Mouse (Mus musculus) retina, embryonic 14.5 days (tissue): ENCODE data around the gene Olfr374.
"Not testable (repeated sequence)": the region's sequence is repeated elsewhere in the genome, so short reads cannot be mapped to it uniquely, and the experiment has no call there.

ENCODE experiments used
- DNase-seq: peaks from one replicate; pipeline ENCODE4 v3.0.0-alpha.2; 2015; ENCODE audit warnings: low spot score

Olfr374 gene

DNA sequence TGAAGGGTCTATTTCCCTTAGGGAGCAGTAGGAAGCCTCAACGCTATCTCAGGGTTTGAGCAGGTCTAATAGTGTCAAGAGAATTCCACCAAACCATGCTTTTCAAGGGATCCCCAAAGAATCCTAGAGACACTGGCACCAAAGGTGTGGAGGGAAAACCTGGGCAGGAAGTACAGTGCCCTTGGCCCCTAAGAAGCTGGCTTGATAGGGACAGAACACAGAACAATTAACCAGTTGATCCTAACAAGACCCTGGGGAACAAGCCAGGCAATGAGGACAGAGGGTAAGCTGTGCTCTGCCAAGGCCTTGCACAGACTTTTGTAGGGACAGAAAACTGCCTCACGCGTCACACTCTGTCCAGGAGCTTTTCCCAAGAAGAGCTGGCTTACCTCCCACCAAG, at the start of gene Olfr374:
Olfr374 (plus strand) TSS at position 301 of the 400 bp plus-strand sequence.
- DNase-seq, result no peak

DNA sequence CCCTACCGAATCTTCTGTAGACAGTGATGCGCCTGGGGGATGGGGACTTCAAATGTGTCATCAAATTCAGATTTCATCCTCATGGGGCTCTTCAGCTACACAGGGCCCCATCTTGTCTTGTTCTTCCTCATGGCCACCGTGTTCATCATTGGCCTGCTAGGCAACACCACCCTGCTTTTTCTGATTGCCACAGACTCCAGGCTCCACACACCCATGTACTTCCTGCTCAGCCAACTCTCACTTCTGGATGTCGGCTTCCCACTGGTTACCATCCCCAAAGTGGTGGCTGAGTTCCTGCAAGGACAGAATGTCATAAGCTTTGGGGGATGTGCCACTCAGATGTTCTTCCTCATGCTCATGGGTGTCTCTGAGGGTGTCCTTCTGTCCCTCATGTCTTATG, 49.2 kb upstream of the Olfr374 start:
- DNase-seq, result not testable (repeated sequence)

GRCm38 (mm10) chr8:72066819-72067399, 39.9 kb upstream of the Olfr374 start:
- DNase-seq, result not testable (repeated sequence)

GRCm38 (mm10) chr8:72082877-72083276, 24.0 kb upstream of the Olfr374 start, which contains the start of gene Olfr373:
TSS of gene Olfr373 (plus strand) at chr8:72083177.
- not testable (repeated sequence) for DNase-seq

DNA sequence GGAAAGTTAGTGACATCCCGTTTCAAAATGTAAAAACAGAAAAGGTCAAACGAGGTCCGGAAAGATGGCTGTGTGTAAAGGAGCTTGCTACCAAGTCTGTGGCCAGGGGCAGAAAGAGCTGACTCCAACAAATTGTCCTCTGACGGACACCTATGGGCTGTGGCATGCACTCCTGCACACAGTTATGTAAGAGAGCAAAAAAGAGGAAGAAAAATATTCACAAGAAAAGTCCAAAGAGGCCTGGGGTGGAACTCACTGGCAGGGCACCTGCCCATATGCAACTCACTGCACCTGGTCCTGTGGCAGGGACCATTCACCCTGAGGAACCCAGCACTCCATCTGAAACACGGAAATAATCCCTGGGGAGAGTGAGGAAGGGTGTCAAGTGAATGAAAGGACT, 22.1 kb upstream of the Olfr374 start:
- no peak for DNase-seq

- DNase-seq, result not testable (repeated sequence)
Observed at GRCm38 (mm10) chr8:72087611-72088010, 19.2 kb upstream of the Olfr374 start.

GRCm38 (mm10) chr8:72096721-72097120, 10.1 kb upstream of the Olfr374 start:
- DNase-seq, result not testable (repeated sequence)

DNA sequence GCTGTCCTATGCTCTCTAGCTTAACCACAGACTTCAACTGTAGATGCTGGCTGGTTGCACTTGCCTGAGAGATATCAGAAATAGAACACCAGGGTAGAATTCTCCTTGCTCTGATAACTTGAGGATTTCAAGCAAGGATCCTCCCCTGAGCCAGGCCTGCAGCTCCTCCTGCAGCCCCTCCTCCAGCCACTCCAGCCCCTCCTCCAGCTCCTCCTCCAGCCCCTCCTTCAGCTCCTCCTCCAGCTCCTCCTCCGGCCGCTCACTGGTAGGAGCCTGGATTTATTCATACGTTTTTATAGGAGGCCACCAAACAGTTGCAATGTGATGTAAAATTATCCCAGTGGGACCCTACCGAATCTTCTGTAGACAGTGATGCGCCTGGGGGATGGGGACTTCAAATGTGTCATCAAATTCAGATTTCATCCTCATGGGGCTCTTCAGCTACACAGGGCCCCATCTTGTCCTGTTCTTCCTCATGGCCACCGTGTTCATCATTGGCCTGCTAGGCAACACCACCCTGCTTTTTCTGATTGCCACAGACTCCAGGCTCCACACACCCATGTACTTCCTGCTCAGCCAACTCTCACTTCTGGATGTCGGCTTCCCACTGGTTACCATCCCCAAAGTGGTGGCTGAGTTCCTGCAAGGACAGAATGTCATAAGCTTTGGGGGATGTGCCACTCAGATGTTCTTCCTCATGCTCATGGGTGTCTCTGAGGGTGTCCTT, 7.3 kb upstream of the Olfr374 start:
- not testable (repeated sequence) for DNase-seq

DNA sequence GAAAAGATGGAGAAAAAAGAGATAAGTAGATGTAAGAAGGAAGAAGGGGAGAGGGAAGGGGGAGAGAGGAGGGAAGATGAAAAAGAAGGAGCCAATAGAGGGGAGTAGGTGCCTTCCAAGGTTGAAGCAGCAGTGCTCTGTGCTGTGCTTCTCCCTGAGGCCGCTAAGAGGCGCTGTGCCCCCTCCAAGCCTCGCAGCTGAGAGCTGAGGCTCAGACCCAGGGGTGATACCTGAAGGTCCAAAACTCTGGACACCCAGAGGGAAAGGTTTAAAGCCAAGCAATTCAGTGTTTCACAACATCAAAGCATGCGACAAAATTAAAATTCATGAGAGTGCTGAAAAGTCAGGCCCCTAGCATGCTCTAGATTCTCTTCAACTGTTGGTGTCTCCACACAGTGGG, 1.7 kb upstream of the Olfr374 start:
- DNase-seq, result no peak

- DNase-seq, result no peak
Observed at GRCm38 (mm10) chr8:72110876-72111275, 4.0 kb downstream of the Olfr374 start.

- no peak for DNase-seq
Observed at GRCm38 (mm10) chr8:72112486-72112885, 5.6 kb downstream of the Olfr374 start.

DNA sequence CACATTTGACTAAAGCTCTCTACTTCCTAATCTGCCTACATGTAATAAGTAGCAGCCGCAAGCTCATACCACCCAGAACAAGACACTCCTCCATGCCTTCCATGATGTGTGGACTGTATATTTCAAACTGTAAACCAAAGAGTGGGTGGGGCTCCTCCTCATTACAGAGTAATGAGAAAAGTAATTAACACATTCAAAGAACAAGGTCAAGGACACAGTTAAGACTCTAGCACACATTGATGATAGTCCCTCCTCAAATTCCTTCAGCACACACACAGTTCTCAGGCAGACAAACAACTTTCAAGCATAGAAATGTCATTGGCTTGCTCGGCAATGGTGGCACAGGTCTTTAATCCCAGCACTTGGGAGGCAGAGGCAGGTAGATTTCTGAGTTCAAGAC, 8.4 kb downstream of the Olfr374 start:
- no peak for DNase-seq

DNA sequence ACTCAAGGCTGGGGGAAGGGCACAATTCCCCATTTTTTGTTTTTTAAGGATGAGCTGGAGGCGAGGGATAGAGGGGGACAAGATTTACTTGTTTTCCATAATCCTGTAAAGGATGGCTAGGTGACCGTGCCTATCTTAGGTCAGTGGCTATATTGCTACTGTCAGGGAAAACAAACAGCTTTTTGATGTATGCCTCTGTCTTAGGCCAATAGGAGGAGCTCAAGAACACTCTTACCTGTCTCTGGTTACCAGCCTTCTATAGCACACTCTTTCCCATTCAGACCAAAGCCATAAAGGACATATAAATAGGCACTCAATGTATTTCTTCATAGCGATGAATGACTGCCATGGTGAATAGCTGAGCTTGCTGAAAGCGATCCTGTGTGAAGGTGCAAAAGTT, 11.8 kb downstream of the Olfr374 start:
- no peak for DNase-seq

- not testable (repeated sequence) for DNase-seq
Observed at GRCm38 (mm10) chr8:72121486-72121885, 14.6 kb downstream of the Olfr374 start.

DNA sequence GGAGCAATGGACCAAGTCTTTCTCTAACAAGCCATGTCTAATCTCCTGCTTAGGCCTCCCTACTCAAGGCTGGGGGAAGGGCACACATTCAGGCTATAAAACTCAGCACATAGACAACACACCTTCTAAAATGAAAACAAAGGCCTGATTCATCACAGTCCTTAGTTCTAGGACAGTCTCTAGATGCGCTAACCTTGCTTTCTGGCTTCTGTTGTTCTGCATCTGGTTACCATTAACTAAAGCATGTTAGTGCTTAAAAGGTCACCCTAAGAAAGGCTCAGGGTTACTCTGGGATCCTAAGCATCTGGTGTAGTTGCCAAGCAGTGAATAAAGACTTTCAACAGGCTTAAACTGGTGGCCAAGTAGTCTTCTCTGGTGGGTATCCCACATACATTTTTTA, 15.2 kb downstream of the Olfr374 start:
- DNase-seq, result no peak

DNA sequence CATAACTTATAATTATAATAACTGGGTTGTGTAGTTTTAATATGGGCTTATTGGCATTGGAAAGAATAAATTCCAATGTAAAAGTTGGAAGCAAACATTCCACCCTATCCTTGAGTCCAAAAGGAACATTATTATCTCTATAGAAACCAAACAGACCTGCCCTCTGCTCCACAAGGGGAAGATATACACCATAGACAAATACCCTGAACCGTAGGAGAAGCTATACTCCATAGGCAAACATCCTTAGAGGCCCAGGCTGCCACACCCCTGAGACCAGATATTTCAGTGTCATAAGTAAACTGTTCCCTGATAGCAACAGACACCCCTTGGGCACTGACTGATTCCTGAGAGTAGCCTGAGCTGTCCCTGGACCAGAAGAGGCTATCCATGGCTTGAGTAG, 21.0 kb downstream of the Olfr374 start:
- DNase-seq, result no peak

DNA sequence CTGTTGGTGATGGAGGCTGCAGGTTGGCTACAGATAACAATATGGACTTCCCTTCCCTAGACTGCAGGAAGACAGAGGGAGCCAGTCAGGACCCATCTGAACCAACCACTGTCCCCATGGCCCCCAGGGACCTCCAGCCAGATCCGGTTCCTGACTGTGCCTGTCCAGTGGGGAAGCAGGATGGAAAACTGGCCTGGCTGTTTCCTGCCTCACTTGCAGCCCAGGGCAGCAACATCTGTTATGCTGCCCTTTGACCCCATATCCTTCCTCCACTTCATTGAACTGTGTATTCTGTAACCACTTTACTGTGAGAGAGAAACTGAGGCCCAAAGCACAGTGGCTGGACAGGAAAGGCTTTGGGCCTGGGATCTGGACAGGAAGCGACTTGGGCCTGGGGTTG, 24.4 kb downstream of the Olfr374 start:
- DNase-seq, result no peak

DNA sequence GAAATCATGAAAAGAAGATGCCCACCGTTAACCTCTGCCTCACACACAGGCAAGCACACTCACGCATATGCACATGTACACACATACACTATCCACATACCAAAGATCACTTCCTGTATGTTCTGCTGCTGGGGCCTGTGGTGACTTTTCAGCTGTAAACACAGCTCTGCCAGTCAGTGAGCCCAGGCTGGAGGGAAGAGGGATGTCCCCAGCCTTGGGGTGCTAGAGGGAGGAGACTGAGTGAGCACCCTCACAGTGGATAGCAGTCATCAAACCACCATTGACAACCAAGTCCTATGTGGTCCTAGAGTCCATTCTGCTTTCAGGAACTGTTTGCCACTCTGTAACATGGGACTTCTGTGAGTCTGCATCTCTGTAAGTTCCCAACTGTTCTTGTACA, 25.1 kb downstream of the Olfr374 start:
- DNase-seq, result no peak

- no peak for DNase-seq
Observed at GRCm38 (mm10) chr8:72132417-72132816, 25.6 kb downstream of the Olfr374 start.

DNA sequence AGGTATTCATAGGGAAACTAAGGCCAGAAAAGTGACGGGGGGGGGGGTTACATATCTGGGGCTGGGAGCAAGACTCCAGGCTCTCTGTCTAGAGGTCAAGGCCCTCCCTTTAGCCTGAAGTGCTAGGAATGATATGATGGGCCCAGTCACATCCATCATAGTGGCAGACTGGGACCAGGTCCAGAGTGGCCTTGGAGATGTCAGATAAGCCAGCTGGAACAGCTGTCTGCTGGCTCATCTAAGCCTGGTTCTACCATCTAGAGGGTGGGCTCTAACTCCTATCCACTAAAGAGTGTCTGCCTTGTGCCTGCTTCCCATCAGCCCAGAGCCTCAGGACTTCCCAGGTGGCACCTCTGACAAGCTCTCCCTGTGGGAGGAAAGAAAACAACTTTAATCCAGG, 26.1 kb downstream of the Olfr374 start:
- no peak for DNase-seq

DNA sequence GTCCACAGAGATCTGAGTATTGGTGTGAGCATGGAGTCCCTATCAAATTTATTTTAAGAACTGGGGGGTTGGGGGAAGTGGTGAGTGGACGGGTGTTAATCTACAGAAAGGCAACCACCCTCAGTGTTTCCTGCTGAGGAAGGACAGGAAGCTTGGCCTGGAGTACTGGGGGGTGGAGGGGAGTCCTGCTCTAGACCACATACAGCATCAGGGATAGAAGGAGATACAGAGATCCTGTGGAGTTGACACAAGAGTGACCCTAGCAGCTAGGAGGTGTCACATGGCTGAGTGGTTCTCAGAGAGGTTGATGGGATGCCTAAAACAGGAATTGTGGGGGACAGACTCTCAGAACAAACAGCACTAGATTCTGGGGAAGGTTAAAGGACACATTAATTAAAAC, 26.7 kb downstream of the Olfr374 start:
- DNase-seq, result no peak

DNA sequence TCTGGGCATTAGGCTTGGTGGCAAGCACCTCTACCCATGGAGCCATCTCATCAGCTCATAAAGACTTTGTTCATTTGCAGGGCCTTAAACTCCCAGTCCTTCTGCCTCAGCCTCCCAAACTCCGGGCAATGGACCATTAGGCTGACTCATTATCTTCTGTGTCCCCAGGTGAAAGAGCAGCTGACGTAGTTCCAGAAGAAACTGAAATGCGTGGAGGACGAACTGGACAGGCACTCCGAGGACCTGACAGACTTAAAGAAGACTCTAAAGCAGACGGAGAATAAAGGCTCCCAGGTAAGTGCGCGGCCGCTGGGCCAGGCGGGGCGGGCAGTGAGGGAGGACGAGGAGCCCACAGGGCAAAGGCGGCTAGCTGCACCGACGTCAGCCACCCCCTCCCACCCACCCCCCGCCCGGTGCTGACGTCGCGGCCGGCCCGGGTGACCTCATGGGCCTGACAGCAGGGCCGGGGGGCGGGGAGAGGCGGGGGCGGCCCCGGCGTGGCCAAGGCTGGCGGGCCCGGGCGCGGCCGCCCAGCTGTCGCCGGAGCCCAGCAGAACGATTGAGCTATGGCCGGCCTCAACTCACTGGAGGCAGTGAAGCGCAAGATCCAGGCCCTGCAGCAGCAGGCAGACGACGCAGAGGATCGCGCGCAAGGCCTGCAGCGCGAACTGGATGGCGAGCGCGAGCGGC, 28.1 kb downstream of the Olfr374 start, which contains the start of gene Tpm4:
Tpm4 (plus strand) TSS at position 220 of the 690 bp plus-strand sequence.
- DNase-seq, result peak; percentile 80
